Mouse (Mus musculus) 3T3-L1 (cell line): ENCODE measurements around the gene Nlgn1.

ENCODE experiments used
- DNase-seq: peaks from one replicate; pipeline ENCODE4 v3.0.0-alpha.2; 2015; ENCODE audit warnings: low read depth, low spot score

The Nlgn1 gene

DNA sequence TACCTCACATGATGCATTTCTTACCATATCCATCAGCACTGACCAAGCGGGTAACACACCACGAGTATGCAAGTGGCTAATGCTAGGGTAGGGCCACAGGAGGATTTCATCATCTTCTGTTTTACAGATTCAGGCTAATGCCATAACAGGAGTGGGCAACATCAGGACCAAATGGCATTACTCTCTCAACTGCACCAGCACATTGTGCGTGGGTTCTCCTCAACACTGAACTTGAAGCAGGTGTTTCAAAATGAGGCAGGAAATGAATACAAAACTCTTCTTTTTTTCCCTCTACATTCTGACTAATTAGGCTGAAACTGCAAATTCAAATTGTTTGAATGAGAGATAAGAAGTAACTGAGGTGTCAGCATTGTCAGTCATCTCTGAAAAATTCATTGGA lies 518.9 kb downstream of the Nlgn1 start:
- no peak for DNase-seq

DNA sequence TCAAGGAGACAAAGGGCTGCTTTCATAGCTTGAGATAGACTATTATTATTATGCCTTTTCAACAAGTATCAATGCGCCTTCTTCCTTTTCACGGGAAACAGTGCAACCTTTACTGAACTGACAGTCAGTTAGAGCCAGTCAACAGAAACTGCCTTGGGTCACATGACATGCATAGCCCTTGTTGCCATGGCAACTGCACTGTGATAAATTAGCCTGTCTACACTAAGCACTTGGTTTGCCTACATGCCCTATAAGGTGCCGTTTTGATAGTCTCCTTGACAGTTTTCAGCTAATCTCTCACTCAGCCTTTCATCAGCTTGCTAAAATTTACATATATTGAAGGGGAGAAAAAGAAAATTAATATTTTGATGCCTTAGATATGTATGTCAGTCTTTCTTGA lies 524.7 kb downstream of the Nlgn1 start:
- DNase-seq = no peak

GRCm38 (mm10) chr3:25781651-25782050 lies 550.6 kb downstream of the Nlgn1 start:
- DNase-seq = no peak

DNA sequence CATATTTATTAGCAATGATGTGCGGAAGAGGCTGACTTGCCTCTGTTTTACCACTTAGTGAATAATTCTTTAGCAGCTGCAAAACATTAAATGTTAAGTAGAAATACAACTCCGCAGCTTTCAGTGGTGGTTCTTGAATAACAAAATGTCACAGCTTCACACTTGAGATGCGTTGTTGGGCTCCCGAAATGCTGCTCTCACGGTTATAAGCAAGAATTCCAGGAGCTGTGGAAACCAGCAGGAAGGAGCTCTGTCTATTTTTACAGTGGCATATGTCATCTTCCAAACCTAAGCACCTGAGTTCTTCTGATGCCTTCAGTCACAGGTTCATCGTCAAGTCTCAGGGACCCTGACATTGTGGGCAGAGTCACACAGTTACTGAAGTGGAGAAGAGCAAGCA lies 556.8 kb downstream of the Nlgn1 start:
- no peak for DNase-seq

GRCm38 (mm10) chr3:25773908-25774307 lies 558.4 kb downstream of the Nlgn1 start:
- no peak for DNase-seq

- no peak for DNase-seq
Measured at GRCm38 (mm10) chr3:25773467-25773866, 558.8 kb downstream of the Nlgn1 start.

DNA sequence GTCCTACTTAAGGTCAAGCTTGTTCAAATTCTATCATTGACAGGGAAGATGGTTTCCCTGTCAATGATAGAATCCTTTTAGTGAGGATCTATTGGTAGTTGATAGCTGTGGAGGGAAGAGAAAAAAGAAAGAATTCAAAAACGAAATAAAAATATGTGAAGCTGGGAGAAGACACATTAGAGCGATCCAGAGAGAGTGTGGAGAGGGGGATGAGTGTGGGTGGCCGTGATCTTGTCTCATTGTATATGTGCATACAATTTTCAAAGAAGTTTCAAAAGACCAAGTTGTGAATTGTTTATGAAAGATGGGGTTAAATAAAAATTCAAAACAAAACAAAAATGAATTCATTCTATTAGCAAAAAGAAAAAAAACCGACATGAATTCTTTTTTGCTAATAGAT lies 568.6 kb downstream of the Nlgn1 start:
- DNase-seq = no peak

DNA sequence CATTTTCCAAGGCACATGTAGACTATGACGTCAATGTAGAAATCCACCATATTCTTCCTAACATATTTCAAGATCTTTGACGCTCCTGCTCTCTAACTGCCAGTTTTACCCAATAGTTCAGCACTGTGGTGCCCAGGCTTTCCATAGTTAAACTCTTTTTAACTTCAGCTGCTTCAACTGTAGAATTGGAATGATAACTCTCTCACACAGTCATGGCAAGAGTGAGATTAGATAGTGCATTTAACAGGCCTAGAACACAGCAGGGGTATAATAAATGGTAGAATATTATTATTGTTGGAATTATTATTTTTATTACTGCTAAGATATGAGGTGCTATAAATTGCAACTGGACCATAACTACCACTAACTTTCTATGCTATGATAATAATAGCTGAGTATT lies 574.4 kb downstream of the Nlgn1 start:
- no peak for DNase-seq

- no peak for DNase-seq
Measured at GRCm38 (mm10) chr3:25724111-25724510, 608.1 kb downstream of the Nlgn1 start.

DNA sequence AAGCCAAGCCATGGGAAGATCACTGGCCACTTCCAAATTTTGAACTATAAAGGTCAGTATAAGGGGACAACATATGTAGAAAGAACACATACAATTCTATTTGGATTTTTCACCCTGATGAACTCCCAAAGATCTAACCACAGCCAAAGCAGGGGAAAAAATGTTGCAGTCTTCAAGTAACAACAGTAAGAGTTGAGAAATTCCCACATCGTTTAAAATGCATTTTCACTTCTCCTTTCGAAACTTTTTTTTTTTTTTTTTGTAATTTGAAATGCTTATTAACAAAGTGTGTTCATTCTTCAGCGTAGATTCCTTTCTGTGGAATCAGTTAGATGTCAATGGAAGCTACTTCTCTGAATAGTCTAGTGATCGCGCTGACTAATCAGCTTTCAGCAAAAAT lies 610.8 kb downstream of the Nlgn1 start:
- no peak for DNase-seq

- DNase-seq = no peak
Measured at GRCm38 (mm10) chr3:25707380-25707779, 624.9 kb downstream of the Nlgn1 start.

DNA sequence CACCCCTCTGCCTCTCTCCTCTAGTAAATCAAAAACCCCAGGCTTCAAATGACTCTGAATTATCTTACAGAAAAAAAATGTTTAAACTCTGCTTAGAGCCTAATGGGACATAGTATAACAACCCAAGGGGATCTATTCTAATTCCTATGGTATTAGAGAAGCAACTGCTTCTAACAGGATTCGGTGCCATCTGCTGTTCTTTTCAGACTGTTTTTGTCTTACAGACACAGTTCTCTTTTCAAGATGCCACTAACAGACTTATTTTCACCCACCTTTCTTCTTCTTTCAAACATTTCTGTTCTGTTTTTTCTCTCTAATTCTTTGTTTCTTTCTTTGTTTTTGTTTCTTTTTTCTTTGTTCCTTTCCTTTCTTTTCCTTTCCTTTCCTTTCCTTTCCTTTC lies 635.0 kb downstream of the Nlgn1 start:
- DNase-seq = no peak

GRCm38 (mm10) chr3:25688789-25689464 lies 643.3 kb downstream of the Nlgn1 start:
- no peak for DNase-seq

DNA sequence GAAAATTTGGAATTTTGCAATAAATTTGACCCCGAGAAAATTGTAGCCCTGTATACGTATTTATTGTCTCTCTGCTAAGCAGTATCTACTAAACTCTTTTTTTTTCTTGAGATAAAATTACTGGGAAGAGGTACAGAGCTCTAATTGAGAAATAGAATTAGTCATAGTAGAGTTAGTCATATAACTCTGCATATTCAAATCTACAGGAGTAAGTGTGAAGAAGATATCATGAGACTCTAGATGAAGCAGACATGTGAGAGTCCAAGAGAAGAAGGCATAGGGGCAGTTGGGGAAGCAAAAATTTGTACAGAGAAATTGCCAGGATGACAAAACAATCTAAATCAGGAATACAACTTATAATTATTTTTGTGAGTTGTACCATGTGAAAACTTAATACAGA lies 648.6 kb downstream of the Nlgn1 start:
- DNase-seq = no peak

DNA sequence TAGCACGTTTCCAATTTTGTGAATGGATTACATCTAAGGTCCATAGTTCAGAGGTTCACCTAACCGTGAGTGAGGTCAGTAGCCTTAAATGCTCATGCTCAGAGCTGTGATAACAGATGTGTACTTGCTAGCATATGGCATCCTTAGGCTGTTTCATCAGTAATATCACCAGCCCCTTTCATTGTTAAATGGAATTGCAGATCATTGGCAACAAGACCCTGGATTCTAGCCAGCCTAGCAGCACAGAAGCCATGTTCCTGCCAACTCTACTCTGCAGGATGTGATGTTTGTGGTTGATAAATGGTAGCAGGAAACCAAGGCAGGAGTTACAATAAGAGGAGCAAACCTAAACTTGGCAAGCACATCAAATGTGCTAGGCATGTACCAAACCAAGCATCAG lies 652.9 kb downstream of the Nlgn1 start:
- DNase-seq = no peak

DNA sequence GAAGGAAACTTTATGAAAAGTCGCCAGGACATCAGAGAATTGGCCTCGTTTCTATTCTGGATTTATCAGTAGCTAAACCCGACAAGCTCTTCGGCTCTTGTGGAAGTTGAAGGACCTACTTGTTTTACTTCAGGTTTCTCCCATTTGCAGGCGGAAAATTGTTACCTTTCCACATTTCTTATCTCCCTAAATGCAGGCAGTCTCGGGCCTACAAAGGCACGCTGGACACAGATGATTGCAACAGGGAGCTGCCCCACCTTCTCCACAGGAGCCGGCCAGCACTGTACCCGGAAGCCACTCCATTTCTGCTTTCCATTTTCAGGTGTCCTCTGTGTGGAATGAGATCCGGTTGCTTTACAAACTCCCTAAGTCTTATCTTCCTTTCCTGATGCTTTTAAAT lies 656.4 kb downstream of the Nlgn1 start:
- no peak for DNase-seq

DNA sequence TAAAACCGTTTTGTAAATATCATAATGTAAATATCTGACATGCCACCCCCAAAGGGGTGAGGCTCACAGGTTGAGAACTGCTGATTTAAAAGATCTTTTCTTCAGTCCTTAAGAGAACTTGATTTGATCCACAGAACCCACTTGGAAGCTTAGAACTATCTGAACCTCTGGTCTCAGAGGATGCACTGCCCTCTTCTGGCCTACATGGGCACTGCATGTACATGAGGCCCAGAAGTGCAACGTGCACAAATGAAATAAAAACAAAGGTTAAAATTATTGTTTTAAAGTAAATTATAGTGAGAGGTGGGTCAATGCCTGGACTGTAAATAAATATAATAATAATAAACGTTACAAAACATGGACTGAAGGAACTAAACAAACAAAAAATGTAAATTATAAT lies 657.2 kb downstream of the Nlgn1 start:
- peak; percentile 27 for DNase-seq

DNA sequence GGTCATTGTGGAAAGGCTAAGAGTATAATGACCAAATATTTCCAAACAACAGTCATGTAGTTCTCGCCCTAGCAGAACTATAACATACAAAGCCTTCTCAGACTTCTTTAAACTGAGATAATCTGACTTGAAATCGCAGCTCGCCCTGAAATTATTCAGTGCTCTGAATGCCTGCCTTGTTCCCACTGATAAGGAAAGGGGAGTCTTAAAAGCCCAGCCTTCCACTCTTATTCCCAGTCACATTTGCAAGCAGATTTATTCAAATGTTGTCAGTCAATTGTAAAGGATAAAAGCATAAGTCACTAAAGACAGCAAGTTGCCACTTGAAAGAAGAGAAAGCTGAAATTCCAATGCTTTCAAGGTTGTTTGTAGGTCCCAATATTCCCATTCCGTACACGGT lies 658.9 kb downstream of the Nlgn1 start:
- no peak for DNase-seq

GRCm38 (mm10) chr3:25672779-25673178 lies 659.5 kb downstream of the Nlgn1 start:
- DNase-seq = no peak

- no peak for DNase-seq
Measured at GRCm38 (mm10) chr3:25663464-25663863, 668.8 kb downstream of the Nlgn1 start.

GRCm38 (mm10) chr3:25660285-25660684 lies 672.0 kb downstream of the Nlgn1 start:
- DNase-seq = no peak

DNA sequence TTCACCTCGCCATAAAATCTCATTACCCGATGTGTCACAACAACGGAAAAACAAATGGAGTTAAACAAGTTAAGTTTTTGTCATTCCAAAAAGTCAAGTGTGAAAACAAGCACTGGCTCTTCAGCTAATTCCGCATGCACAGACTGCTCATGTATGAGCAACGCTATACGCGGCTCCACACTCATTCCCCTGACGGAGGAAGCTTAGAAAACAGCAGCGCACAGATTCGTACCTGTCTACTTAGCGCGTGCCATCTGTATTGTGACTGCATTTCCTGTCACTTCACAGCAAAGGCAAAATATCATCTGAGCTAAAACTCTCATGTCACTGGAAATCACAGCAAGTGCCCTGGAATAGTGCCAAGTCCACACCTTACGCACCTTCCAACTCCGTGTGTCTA lies 674.3 kb downstream of the Nlgn1 start:
- DNase-seq = no peak

GRCm38 (mm10) chr3:25657074-25657473 lies 675.2 kb downstream of the Nlgn1 start:
- no peak for DNase-seq

DNA sequence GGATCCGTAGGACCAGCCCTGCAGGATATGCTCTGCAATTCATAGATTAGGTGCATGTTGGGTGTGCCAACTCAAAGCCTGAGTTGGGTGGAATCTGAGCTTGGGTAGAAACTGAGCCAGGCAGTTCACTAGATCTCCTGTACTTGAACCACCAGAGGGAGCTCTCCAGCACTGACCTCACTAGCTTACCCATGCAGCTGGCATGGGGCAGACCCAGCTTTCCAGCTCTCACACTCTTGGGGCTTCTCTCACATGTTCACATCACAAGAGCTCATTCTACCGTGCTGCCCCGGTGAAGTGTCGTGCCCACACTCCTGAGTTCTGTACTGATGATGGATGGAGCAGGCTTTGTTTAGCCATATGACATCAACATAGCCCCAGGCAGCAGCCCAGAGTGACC lies 679.2 kb downstream of the Nlgn1 start:
- no peak for DNase-seq
